Mouse (Mus musculus): Measurements from ENCODE around the gene Uevld. TPM values are rescaled to one million over a fixed set of nuclear protein-coding genes. Genes with fewer than 3 reads are reported as not detected.
A peak's percentile ranks its signal among the peaks of the same experiment; 100 is the strongest.
"Not testable (repeated sequence)": the region's sequence is repeated elsewhere in the genome, so short reads cannot be mapped to it uniquely, and the experiment has no call there.

The Uevld gene
- polyA plus RNA-seq, 1 experiment from 2014 or later = 3.2 TPM

DNA sequence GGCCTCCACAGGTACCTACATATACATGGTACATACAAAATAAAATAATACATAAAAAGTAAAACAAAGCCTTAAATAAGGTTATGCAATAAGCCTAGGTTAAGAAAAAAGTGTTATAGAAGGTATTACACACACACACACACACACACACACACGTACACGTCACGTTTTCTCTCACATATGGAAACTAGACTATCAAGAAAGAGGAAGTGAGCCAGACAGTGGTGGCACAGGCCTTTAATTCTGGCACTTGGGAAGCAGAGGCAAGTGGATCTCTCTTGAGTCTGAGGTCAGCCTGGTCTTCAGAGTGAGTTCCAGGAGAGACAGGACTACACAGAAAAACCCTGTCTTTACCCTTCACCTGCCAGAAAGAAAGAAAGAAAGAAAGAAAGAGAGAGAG is 62.8 kb downstream of the Uevld start:
- TF ChIP-seq EP300 (IDR thresholded peaks at IDR 0.05; ENCODE audit: low read depth) = no peak
- no peak for DNase-seq
- Histone ChIP-seq H3K4me3 (ENCODE audit: low read depth, low read length) (no peak overlapping the region), H3K9ac (replicated peaks) (no peak overlapping the region), H3K4me2 (ENCODE audit: low read depth, low read length) (no peak overlapping the region), H3K36me3 (replicated peaks; ENCODE audit: insufficient read depth, low read length) (peaks cover 55% of the 10 kb centered on the region), H3K9me3 (ENCODE audit: low read length) (no peaks in the 10 kb centered on the region), H3K4me1 (ENCODE audit: insufficient read depth) (no peaks in the 10 kb centered on the region), H3K27me3 (ENCODE audit: insufficient read depth, low read length) (no peaks in the 10 kb centered on the region), H3K27ac (ENCODE audit: low read depth) (no peak overlapping the region)
- no peak for ATAC-seq
- 63% methylated on average over 3 of the region's 3 CpGs for WGBS (ENCODE audit: insufficient replicate concordance)

DNA sequence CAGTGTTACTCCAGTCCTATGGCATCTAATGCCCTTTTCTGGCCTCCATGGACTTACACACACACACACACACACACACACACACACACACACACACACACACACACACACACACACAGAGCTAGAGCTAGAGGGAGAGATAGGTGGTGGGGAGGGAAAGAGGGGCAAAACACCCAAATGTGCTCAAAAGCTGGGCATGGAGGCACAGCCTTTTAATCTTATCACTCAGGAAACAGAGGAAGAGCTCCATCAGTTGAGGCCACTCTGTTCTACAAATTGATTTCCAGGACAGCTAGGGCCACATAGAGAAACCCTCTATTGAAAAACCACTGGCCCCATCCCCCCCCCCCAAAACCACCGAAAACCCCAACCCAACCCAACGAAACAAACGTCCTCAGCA is 75.0 kb downstream of the Uevld start:
- no peaks in the 10 kb centered on the region; the same call in 1 of the 2 replicates for H3K4me1 ChIP-seq (ENCODE audit: insufficient read depth)
- ATAC-seq = peak; percentile 23; the same call in 1 of the 2 replicates

DNA sequence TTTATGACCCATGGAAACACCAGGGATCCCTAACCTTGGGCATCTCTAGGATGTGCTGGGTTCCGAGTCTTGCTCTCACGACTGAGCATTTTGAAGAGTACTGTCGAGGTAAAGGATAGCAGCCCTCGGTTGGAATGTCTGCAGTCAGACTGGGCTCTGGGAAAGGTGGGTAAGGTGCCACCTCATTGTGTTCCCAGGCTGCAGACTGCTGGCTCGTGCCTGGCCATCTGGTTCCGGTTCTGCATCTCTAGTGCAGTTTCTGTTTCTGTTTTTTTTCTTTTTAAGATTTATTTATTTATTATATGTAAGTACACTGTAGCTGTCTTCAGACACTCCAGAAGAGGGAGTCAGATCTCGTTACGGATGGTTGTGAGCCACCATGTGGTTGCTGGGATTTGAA is 76.4 kb downstream of the Uevld start:
- DNase-seq; ATAC-seq; H3K4me3 ChIP-seq (ENCODE audit: low read depth, low read length); H3K27ac ChIP-seq (ENCODE audit: low read depth); H3K27me3 ChIP-seq (ENCODE audit: insufficient read depth, low read length); H3K4me1 ChIP-seq (ENCODE audit: insufficient read depth); H3K9me3 ChIP-seq (ENCODE audit: low read length); H3K9ac ChIP-seq (replicated peaks); H3K4me2 ChIP-seq (ENCODE audit: low read depth, low read length): not testable (repeated sequence)
- 81% methylated on average over 6 of the region's 8 CpGs for WGBS (ENCODE audit: insufficient replicate concordance)
- peaks cover 13% of the 10 kb centered on the region; the same call in 1 of the 2 replicates for H3K36me3 ChIP-seq (replicated peaks; ENCODE audit: insufficient read depth, low read length)

More for the DNA sequence above, 75.0 kb downstream of the Uevld start:
- Histone ChIP-seq H3K36me3 (replicated peaks; ENCODE audit: insufficient read depth, low read length) (peaks cover 16% of the 10 kb centered on the region; the same call in 1 of the 2 replicates), H3K27ac (ENCODE audit: low read depth) (no peak overlapping the region), H3K9me3 (ENCODE audit: low read length) (no peaks in the 10 kb centered on the region), H3K4me2 (ENCODE audit: low read depth, low read length) (no peak overlapping the region), H3K4me3 (ENCODE audit: low read depth, low read length) (no peak overlapping the region), H3K9ac (replicated peaks) (no peak overlapping the region), H3K27me3 (ENCODE audit: insufficient read depth, low read length) (no peaks in the 10 kb centered on the region)
- WGBS (ENCODE audit: insufficient replicate concordance) = 47% methylated on average over 3 of the region's 3 CpGs
- DNase-seq = no peak
- TF ChIP-seq EP300 (IDR thresholded peaks at IDR 0.05; ENCODE audit: low read depth) (no peak), CTCF (IDR thresholded peaks at IDR 0.05; ENCODE audit: low read depth) (no peak)

DNA sequence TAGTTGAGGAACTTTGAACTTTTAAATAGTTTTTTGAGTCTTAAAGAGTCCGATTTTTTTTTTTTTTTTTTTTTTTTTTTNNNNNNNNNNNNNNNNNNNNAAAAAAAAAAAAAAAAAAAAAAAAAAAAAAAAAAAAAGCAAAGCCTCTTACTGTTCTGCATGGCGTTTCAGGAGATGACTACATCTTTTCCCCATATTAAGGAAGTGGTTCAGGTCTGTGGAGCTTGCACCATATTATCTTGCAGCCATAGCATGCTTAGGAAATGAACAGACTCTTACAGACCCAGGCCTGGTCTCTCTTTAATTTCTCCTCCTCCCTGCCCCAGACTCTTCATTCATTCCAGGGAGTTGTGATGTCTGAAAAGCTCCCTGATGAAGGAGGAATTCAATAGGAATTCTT is 77.3 kb downstream of the Uevld start:
- Histone ChIP-seq H3K27me3 (ENCODE audit: insufficient read depth, low read length) (no peaks in the 10 kb centered on the region), H3K9me3 (ENCODE audit: low read length) (no peaks in the 10 kb centered on the region), H3K9ac (replicated peaks) (no peak overlapping the region), H3K27ac (ENCODE audit: low read depth) (no peak overlapping the region), H3K36me3 (replicated peaks; ENCODE audit: insufficient read depth, low read length) (peaks cover 4% of the 10 kb centered on the region; the same call in 1 of the 2 replicates), H3K4me1 (ENCODE audit: insufficient read depth) (no peaks in the 10 kb centered on the region; the same call in none of the 2 replicates), H3K4me2 (ENCODE audit: low read depth, low read length) (no peak overlapping the region), H3K4me3 (ENCODE audit: low read depth, low read length) (no peak overlapping the region)
- WGBS (ENCODE audit: insufficient replicate concordance) = 52% methylated on average over 2 of the region's 2 CpGs
- DNase-seq (no peak), ATAC-seq (no peak)
- TF ChIP-seq EP300 (IDR thresholded peaks at IDR 0.05; ENCODE audit: low read depth) (no peak), CTCF (IDR thresholded peaks at IDR 0.05; ENCODE audit: low read depth) (no peak)

DNA sequence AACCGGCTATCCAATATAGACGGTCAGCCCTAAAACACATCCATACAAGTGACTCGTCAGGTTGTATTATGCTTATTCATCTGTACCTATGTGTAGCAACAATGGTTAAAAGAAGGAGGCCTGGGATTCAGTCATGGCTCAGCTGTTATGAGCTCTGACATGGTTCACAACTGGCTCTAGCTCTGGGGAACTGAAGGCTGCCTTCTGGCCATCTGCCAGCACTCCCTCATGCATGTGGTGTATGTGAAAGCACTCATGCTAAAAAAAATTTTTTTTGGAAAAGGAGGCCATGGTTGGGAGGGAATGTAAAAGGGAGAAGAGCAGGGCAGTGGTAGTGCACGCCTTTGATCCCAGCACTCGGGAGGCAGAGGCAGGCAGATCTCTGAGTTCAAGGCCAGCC is 78.5 kb downstream of the Uevld start:
- Histone ChIP-seq H3K36me3 (replicated peaks; ENCODE audit: insufficient read depth, low read length) (0 out of 2 replicates have a peak, but pooled peaks cover 1% of the 10 kb centered on the region), H3K27ac (ENCODE audit: low read depth) (no peak overlapping the region), H3K9me3 (ENCODE audit: low read length) (no peaks in the 10 kb centered on the region), H3K4me1 (ENCODE audit: insufficient read depth) (no peaks in the 10 kb centered on the region; the same call in none of the 2 replicates), H3K4me2 (ENCODE audit: low read depth, low read length) (no peak overlapping the region), H3K4me3 (ENCODE audit: low read depth, low read length) (no peak overlapping the region), H3K27me3 (ENCODE audit: insufficient read depth, low read length) (no peaks in the 10 kb centered on the region), H3K9ac (replicated peaks) (no peak overlapping the region)
- TF ChIP-seq EP300 (IDR thresholded peaks at IDR 0.05; ENCODE audit: low read depth) (no peak), CTCF (IDR thresholded peaks at IDR 0.05; ENCODE audit: low read depth) (no peak)
- DNase-seq (no peak), ATAC-seq (no peak)
- WGBS (ENCODE audit: insufficient replicate concordance) = 79% methylated on average over 5 of the region's 5 CpGs

DNA sequence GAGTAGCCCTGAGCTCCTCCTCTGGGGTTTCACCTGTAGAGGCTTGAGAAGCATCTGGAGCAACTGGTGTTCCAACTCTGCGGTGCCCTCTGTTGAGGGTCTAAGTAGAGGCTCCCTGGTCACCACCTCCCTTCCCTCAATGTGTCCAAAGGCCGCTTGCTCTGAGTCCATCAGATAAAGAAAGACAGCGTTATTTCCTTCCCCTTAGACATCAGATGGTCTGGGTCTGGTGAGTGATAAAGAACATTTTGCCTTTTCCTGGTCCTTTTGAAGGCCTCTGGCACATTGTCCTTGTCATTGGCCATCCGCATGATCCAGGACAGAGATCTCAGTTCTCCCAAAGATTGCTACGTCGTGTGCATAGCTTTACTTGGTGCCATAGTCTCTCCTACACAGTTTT is 81.1 kb downstream of the Uevld start:
- DNase-seq (no peak), ATAC-seq (no peak)
- TF ChIP-seq CTCF (IDR thresholded peaks at IDR 0.05; ENCODE audit: low read depth) (no peak), EP300 (IDR thresholded peaks at IDR 0.05; ENCODE audit: low read depth) (no peak)
- Histone ChIP-seq H3K9me3 (ENCODE audit: low read length) (no peaks in the 10 kb centered on the region), H3K36me3 (replicated peaks; ENCODE audit: insufficient read depth, low read length) (no peaks in the 10 kb centered on the region), H3K9ac (replicated peaks) (no peak overlapping the region), H3K4me2 (ENCODE audit: low read depth, low read length) (no peak overlapping the region), H3K27me3 (ENCODE audit: insufficient read depth, low read length) (no peaks in the 10 kb centered on the region), H3K4me1 (ENCODE audit: insufficient read depth) (no peaks in the 10 kb centered on the region; the same call in none of the 2 replicates), H3K27ac (ENCODE audit: low read depth) (no peak overlapping the region), H3K4me3 (ENCODE audit: low read depth, low read length) (no peak overlapping the region)
- WGBS (ENCODE audit: insufficient replicate concordance) = 43% methylated on average over 6 of the region's 6 CpGs

DNA sequence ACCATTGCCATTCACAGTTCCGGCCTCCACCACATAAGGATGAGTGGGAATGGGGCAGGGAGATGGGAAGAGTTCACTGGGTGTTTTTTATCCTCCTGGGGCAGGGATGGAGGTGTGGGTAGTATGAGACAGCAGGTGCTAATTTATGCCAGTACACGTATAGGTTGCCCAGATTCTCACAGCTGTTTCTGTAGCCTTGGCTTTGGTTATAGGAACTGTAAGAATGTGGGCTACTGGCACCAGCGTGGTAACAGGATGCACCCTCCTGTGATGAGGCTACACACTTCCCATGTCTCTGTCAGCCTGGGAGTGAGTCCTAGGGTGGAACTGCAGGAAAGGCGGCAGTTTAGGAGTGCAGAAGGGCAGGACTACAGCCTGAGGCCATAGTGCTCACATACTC is 81.5 kb downstream of the Uevld start:
- Histone ChIP-seq H3K36me3 (replicated peaks; ENCODE audit: insufficient read depth, low read length) (no peaks in the 10 kb centered on the region), H3K9me3 (ENCODE audit: low read length) (no peaks in the 10 kb centered on the region), H3K27me3 (ENCODE audit: insufficient read depth, low read length) (no peaks in the 10 kb centered on the region), H3K4me1 (ENCODE audit: insufficient read depth) (no peaks in the 10 kb centered on the region; the same call in none of the 2 replicates), H3K4me2 (ENCODE audit: low read depth, low read length) (no peak overlapping the region), H3K27ac (ENCODE audit: low read depth) (no peak overlapping the region), H3K9ac (replicated peaks) (no peak overlapping the region), H3K4me3 (ENCODE audit: low read depth, low read length) (no peak overlapping the region)
- TF ChIP-seq EP300 (IDR thresholded peaks at IDR 0.05; ENCODE audit: low read depth) = no peak
- no peak for TF ChIP-seq CTCF (IDR thresholded peaks at IDR 0.05; ENCODE audit: low read depth)
- DNase-seq (no peak), ATAC-seq (no peak)
- WGBS (ENCODE audit: insufficient replicate concordance) = 54% methylated on average over 4 of the region's 4 CpGs

Other genes with a start within 250 kb of the Uevld start
- 6.5 and 6.9 TPM in 2 replicates for gene Saal1, start 247.8 kb downstream of the Uevld start, polyA plus RNA-seq (2015; fragmentation: Nextera tagmentation; extraction: Ambion mirVana)
- gene Saa3, start 242.8 kb downstream of the Uevld start, polyA plus RNA-seq (2015; fragmentation: Nextera tagmentation; extraction: Ambion mirVana) = 5.4 and 11.9 TPM in 2 replicates
- 2.3 and 2.4 TPM in 2 replicates for gene Saa4, start 225.9 kb downstream of the Uevld start, polyA plus RNA-seq (2015; fragmentation: Nextera tagmentation; extraction: Ambion mirVana)
- gene Saa1, start 215.5 kb downstream of the Uevld start, polyA plus RNA-seq (2015; fragmentation: Nextera tagmentation; extraction: Ambion mirVana) = 0.38 and 0.63 TPM in 2 replicates
- 0.19 and 0.25 TPM in 2 replicates for gene Saa2, start 206.7 kb downstream of the Uevld start, polyA plus RNA-seq (2015; fragmentation: Nextera tagmentation; extraction: Ambion mirVana)
- gene Hps5, start 162.5 kb downstream of the Uevld start, polyA plus RNA-seq (2015; fragmentation: Nextera tagmentation; extraction: Ambion mirVana) = 3.3 and 3.6 TPM in 2 replicates
- 18.8 TPM in 2 replicates for gene Gtf2h1, start 162.4 kb downstream of the Uevld start, polyA plus RNA-seq (2015; fragmentation: Nextera tagmentation; extraction: Ambion mirVana)
- 1,729 and 1,988 TPM in 2 replicates for gene Ldha, start 117.1 kb downstream of the Uevld start, polyA plus RNA-seq (2015; fragmentation: Nextera tagmentation; extraction: Ambion mirVana)
- 0.07 and 0.23 TPM in 2 replicates for gene Ldhc, start 97.3 kb downstream of the Uevld start, polyA plus RNA-seq (2015; fragmentation: Nextera tagmentation; extraction: Ambion mirVana)
- gene Tsg101, start 38.6 kb downstream of the Uevld start, polyA plus RNA-seq (2015; fragmentation: Nextera tagmentation; extraction: Ambion mirVana) = 59.1 and 61.2 TPM in 2 replicates
- not detected in 2 replicates for gene Gm9999, start 25.1 kb upstream of the Uevld start, polyA plus RNA-seq (2015; fragmentation: Nextera tagmentation; extraction: Ambion mirVana)
- gene Spty2d1, start 49.9 kb upstream of the Uevld start, polyA plus RNA-seq (2015; fragmentation: Nextera tagmentation; extraction: Ambion mirVana) = 6.0 and 6.4 TPM in 2 replicates
- 35.6 and 42.0 TPM in 2 replicates for gene Tmem86a, start 92.1 kb upstream of the Uevld start, polyA plus RNA-seq (2015; fragmentation: Nextera tagmentation; extraction: Ambion mirVana)
- not detected in 2 replicates for gene Ptpn5, start 175.2 kb upstream of the Uevld start, polyA plus RNA-seq (2015; fragmentation: Nextera tagmentation; extraction: Ambion mirVana)
- gene Mrgpra6, start 246.4 kb upstream of the Uevld start, polyA plus RNA-seq (2015; fragmentation: Nextera tagmentation; extraction: Ambion mirVana) = not detected in 2 replicates